Comparison of ENCODE assay signal across 9 mouse cellular contexts in the genomic region with DNA sequence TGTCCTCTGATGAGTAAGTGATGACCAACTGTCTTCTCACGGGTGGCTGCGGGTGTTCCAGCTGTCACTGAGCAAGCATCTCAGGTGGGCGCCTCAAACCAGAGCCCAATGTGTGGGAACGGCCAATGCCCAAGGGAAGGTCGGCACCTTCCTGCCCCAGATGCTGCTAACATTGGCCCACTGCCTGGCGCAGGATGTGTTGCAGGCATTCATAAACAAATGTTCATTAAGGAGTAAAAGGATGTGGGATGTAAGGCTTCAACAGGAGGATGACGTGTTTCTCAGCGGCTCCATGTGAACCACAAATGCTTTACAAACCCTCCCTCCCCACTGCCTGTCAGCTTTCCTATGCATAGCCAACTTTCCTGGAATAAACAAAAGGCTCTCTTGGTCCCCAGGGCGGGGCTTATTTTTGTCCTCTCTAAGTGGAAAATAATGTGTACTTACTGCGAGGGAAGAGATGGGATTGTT. TPM values are rescaled to one million over a fixed set of nuclear protein-coding genes. Genes with fewer than 3 reads are reported as not detected.
DNase-seq lines count a peak whose midpoint lies in the region; ATAC-seq and TF ChIP-seq lines count a peak whose summit lies in the region.
"Had no signal": no experiment of that assay in that cellular context is flagged by ENCODE, and none has a peak within 500 bp of the region (broad histone marks: within the 10 kb centered on the region; RNA-seq: fewer than 3 reads in every experiment).

No protein-coding gene starts in this region.

- H3K4me2 ChIP-seq in liver, embryonic 11.5 days: peak overlapping the region; percentile 47
- H3K4me2 ChIP-seq in liver, postnatal 0 days (ENCODE audit: low read depth, low read length): no peak overlapping the region
- H3K4me2 ChIP-seq in embryonic facial prominence, embryonic 12.5 days (replicated peaks): peak overlapping the region; percentile 32
- no peak overlapping the region for H3K4me2 ChIP-seq in midbrain, postnatal 0 days (ENCODE audit: low read depth, low read length, poor library complexity, severe bottlenecking)

- DNase-seq in liver, embryonic 11.5 days (ENCODE audit: low spot score): no peak
- no peak for DNase-seq in liver, postnatal 0 days
- peak; percentile 55 to 65 for DNase-seq in heart, postnatal 10 days
- DNase-seq in midbrain, postnatal 0 days (ENCODE audit: low spot score): peak; percentile 37
- no peak for DNase-seq in thymus, postnatal 14 days
- DNase-seq in thymus, postnatal 4 days: no peak
- DNase-seq in thymus, adult 18-20 months: no peak
- DNase-seq: cerebellum, postnatal 25 days had no signal

- H3K36me3 ChIP-seq in liver, embryonic 11.5 days (ENCODE audit: control insufficient read depth, insufficient read depth, low read length): no peaks in the 10 kb centered on the region
- H3K36me3 ChIP-seq in liver, postnatal 0 days (replicated peaks; ENCODE audit: insufficient read depth, low read length): no peaks in the 10 kb centered on the region
- no peaks in the 10 kb centered on the region for H3K36me3 ChIP-seq in embryonic facial prominence, embryonic 12.5 days
- no peaks in the 10 kb centered on the region for H3K36me3 ChIP-seq in midbrain, postnatal 0 days (ENCODE audit: insufficient read depth, low read length)

- H3K4me3 ChIP-seq in liver, embryonic 11.5 days (ENCODE audit: low read depth, low read length): no peak overlapping the region
- no peak overlapping the region for H3K4me3 ChIP-seq in liver, postnatal 0 days (ENCODE audit: low read depth, low read length)
- no peak overlapping the region for H3K4me3 ChIP-seq in embryonic facial prominence, embryonic 12.5 days
- peak overlapping the region; percentile 9; the same call in 1 of the 2 replicates for H3K4me3 ChIP-seq in midbrain, postnatal 0 days (ENCODE audit: low read depth, low read length)

- TF ChIP-seq EP300 in liver, postnatal 0 days (IDR thresholded peaks at IDR 0.05; ENCODE audit: low read depth): no peak

- no peaks in the 10 kb centered on the region for H3K9me3 ChIP-seq in liver, embryonic 11.5 days (ENCODE audit: control insufficient read depth, low read length)
- no peaks in the 10 kb centered on the region for H3K9me3 ChIP-seq in liver, postnatal 0 days (ENCODE audit: low read length)
- no peaks in the 10 kb centered on the region for H3K9me3 ChIP-seq in embryonic facial prominence, embryonic 12.5 days
- H3K9me3 ChIP-seq in midbrain, postnatal 0 days (ENCODE audit: low read length): no peaks in the 10 kb centered on the region

- H3K4me1 ChIP-seq in liver, embryonic 11.5 days (replicated peaks; ENCODE audit: control insufficient read depth, insufficient read depth, low read length): peaks cover 5% of the 10 kb centered on the region
- H3K4me1 ChIP-seq in liver, postnatal 0 days (ENCODE audit: insufficient read depth): no peaks in the 10 kb centered on the region
- H3K4me1 ChIP-seq in embryonic facial prominence, embryonic 12.5 days: peaks cover 62% of the 10 kb centered on the region
- H3K4me1 ChIP-seq in midbrain, postnatal 0 days (ENCODE audit: insufficient read depth, low read length): 0 out of 2 replicates have a peak, but pooled peaks cover 4% of the 10 kb centered on the region

- H3K27me3 ChIP-seq in liver, embryonic 11.5 days (replicated peaks; ENCODE audit: control insufficient read depth, insufficient read depth, low read length): peaks cover 4% of the 10 kb centered on the region; the same call in 1 of the 2 replicates
- peaks cover 7% of the 10 kb centered on the region; the same call in 1 of the 2 replicates for H3K27me3 ChIP-seq in liver, postnatal 0 days (ENCODE audit: insufficient read depth, low read length)
- H3K27me3 ChIP-seq in embryonic facial prominence, embryonic 12.5 days: no peaks in the 10 kb centered on the region
- no peaks in the 10 kb centered on the region for H3K27me3 ChIP-seq in midbrain, postnatal 0 days (ENCODE audit: insufficient read depth, low read length)

- H3K27ac ChIP-seq in liver, embryonic 11.5 days (ENCODE audit: low read depth, low read length): no peak overlapping the region
- no peak overlapping the region for H3K27ac ChIP-seq in liver, postnatal 0 days (ENCODE audit: low read depth)
- H3K27ac ChIP-seq in embryonic facial prominence, embryonic 12.5 days: peak overlapping the region; percentile 55; the same call in 1 of the 2 replicates
- no peak overlapping the region for H3K27ac ChIP-seq in midbrain, postnatal 0 days (ENCODE audit: low read depth, low read length)

- H3K9ac ChIP-seq in liver, embryonic 11.5 days (ENCODE audit: low read depth, low read length): no peak overlapping the region
- H3K9ac ChIP-seq in liver, postnatal 0 days (replicated peaks): no peak overlapping the region
- H3K9ac ChIP-seq in embryonic facial prominence, embryonic 12.5 days: no peak overlapping the region
- no peak overlapping the region for H3K9ac ChIP-seq in midbrain, postnatal 0 days (replicated peaks; ENCODE audit: low read length, poor library complexity, severe bottlenecking)

- TF ChIP-seq CTCF in liver, postnatal 0 days (IDR thresholded peaks at IDR 0.05; ENCODE audit: low read depth): no peak
- TF ChIP-seq CTCF in midbrain, postnatal 0 days (IDR thresholded peaks at IDR 0.05): no peak

- intact Hi-C loops in heart, postnatal 10 days (cut with DNase I): no loop called here

- no peak for ATAC-seq in liver, embryonic 11.5 days (replicated peaks; ENCODE audit: low FRiP score)
- no peak for ATAC-seq in liver, postnatal 0 days
- no peak for ATAC-seq in embryonic facial prominence, embryonic 12.5 days (ENCODE audit: insufficient number of reproducible peaks, insufficient read depth, low FRiP score, low TSS enrichment)
- ATAC-seq in midbrain, postnatal 0 days (ENCODE audit: low FRiP score): no peak

- 68% methylated on average over 10 of the region's 10 CpGs for WGBS in liver, embryonic 11.5 days
- 65% methylated on average over 10 of the region's 10 CpGs for whole genome bisulfite sequencing in liver, postnatal 0 days (ENCODE audit: insufficient replicate concordance)
- 66% methylated on average over 10 of the region's 10 CpGs for WGBS in embryonic facial prominence, embryonic 12.5 days
- WGBS in midbrain, postnatal 0 days: 62% methylated on average over 10 of the region's 10 CpGs

RNA-seq across cellular contexts. Expression of a gene that starts 5.4 kb away (rescaled TPM):
- polyA plus RNA-seq in liver, embryonic 11.5 days (2014; fragmentation: Nextera tagmentation; extraction: Ambion mirVana): 4.6 and 5.0 TPM in 2 replicates
- polyA plus RNA-seq in liver, postnatal 0 days (2015; fragmentation: Nextera tagmentation; extraction: Ambion mirVana): 5.8 and 5.9 TPM in 2 replicates
- polyA plus RNA-seq in embryonic facial prominence, embryonic 12.5 days (2016; fragmentation: Nextera tagmentation; extraction: Ambion mirVana): 5.7 and 6.7 TPM in 2 replicates
- total RNA-seq in heart, postnatal 10 days (2021): 10 to 100 TPM; 38.0 to 38.4 TPM
- total RNA-seq in midbrain, postnatal 0 days (2014; rRNA removed): 7.8 and 8.7 TPM in 2 replicates
- polyA plus RNA-seq in midbrain, postnatal 0 days (2015; fragmentation: Nextera tagmentation; extraction: Ambion mirVana): 5.2 and 5.5 TPM in 2 replicates

RNA-seq across cellular contexts. Expression of a gene that starts 14.5 kb away (rescaled TPM):
- 21.1 and 21.6 TPM in 2 replicates for polyA plus RNA-seq in liver, embryonic 11.5 days (2014; fragmentation: Nextera tagmentation; extraction: Ambion mirVana)
- 7.5 and 7.8 TPM in 2 replicates for polyA plus RNA-seq in liver, postnatal 0 days (2015; fragmentation: Nextera tagmentation; extraction: Ambion mirVana)
- 33.4 and 35.5 TPM in 2 replicates for polyA plus RNA-seq in embryonic facial prominence, embryonic 12.5 days (2016; fragmentation: Nextera tagmentation; extraction: Ambion mirVana)
- 10 to 100 TPM; 20.4 to 22.0 TPM for total RNA-seq in heart, postnatal 10 days (2021)
- 51.5 and 55.3 TPM in 2 replicates for total RNA-seq in midbrain, postnatal 0 days (2014; rRNA removed)
- 30.0 and 32.2 TPM in 2 replicates for polyA plus RNA-seq in midbrain, postnatal 0 days (2015; fragmentation: Nextera tagmentation; extraction: Ambion mirVana)

RNA-seq across cellular contexts. Expression of a gene that starts 31.5 kb away (rescaled TPM):
- 23.3 and 27.8 TPM in 2 replicates for polyA plus RNA-seq in liver, embryonic 11.5 days (2014; fragmentation: Nextera tagmentation; extraction: Ambion mirVana)
- 68.3 and 74.1 TPM in 2 replicates for polyA plus RNA-seq in liver, postnatal 0 days (2015; fragmentation: Nextera tagmentation; extraction: Ambion mirVana)
- 1.4 and 2.7 TPM in 2 replicates for polyA plus RNA-seq in embryonic facial prominence, embryonic 12.5 days (2016; fragmentation: Nextera tagmentation; extraction: Ambion mirVana)
- total RNA-seq in heart, postnatal 10 days (2021): 10 to 100 TPM; 31.3 to 31.7 TPM
- 17.4 and 19.0 TPM in 2 replicates for total RNA-seq in midbrain, postnatal 0 days (2014; rRNA removed)
- 14.2 and 14.9 TPM in 2 replicates for polyA plus RNA-seq in midbrain, postnatal 0 days (2015; fragmentation: Nextera tagmentation; extraction: Ambion mirVana)

RNA-seq across cellular contexts. Expression of a gene that starts 43.2 kb away (rescaled TPM):
- 13.4 and 14.3 TPM in 2 replicates for polyA plus RNA-seq in liver, embryonic 11.5 days (2014; fragmentation: Nextera tagmentation; extraction: Ambion mirVana)
- polyA plus RNA-seq in liver, postnatal 0 days (2015; fragmentation: Nextera tagmentation; extraction: Ambion mirVana): 4.9 and 5.6 TPM in 2 replicates
- 7.1 and 8.9 TPM in 2 replicates for polyA plus RNA-seq in embryonic facial prominence, embryonic 12.5 days (2016; fragmentation: Nextera tagmentation; extraction: Ambion mirVana)
- total RNA-seq in heart, postnatal 10 days (2021): 1 to 10 TPM; 6.6 to 7.1 TPM
- total RNA-seq in midbrain, postnatal 0 days (2014; rRNA removed): 8.7 and 13.6 TPM in 2 replicates
- polyA plus RNA-seq in midbrain, postnatal 0 days (2015; fragmentation: Nextera tagmentation; extraction: Ambion mirVana): 5.1 and 5.3 TPM in 2 replicates

Comparison
In these comparisons a context has a peak if more than half of its experiments do, and no peak if none do; other contexts are left out.
1. H3K4me2 ChIP-seq: peak in liver, embryonic 11.5 days (single experiment) and embryonic facial prominence, embryonic 12.5 days (single experiment); none in liver, postnatal 0 days (single experiment) and midbrain, postnatal 0 days (single experiment).
2. DNase-seq: peak in heart, postnatal 10 days (2 of 2) and midbrain, postnatal 0 days (single experiment); none in liver, embryonic 11.5 days (single experiment), liver, postnatal 0 days (single experiment), thymus, postnatal 14 days (single experiment), thymus, postnatal 4 days (single experiment) and thymus, adult 18-20 months (0 of 2).